Mouse (Mus musculus): ENCODE measurements around the gene Dnm3.

Dnm3 gene

GRCm38 (mm10) chr1:162179401-162179800 lies 298.4 kb downstream of the Dnm3 start:
- no peak for DNase-seq (ENCODE audit: extremely low read depth, low read depth, low spot score)

- peak; percentile 42 for DNase-seq (ENCODE audit: extremely low read depth, low read depth, low spot score)
Observed at GRCm38 (mm10) chr1:162172806-162173205, 305.0 kb downstream of the Dnm3 start.

- no peak for DNase-seq (ENCODE audit: extremely low read depth, low read depth, low spot score)
Observed at GRCm38 (mm10) chr1:162163687-162164484, 313.9 kb downstream of the Dnm3 start.

GRCm38 (mm10) chr1:162162677-162163076 lies 315.2 kb downstream of the Dnm3 start:
- no peak for DNase-seq (ENCODE audit: extremely low read depth, low read depth, low spot score)

GRCm38 (mm10) chr1:162162249-162162648 lies 315.6 kb downstream of the Dnm3 start:
- DNase-seq (ENCODE audit: extremely low read depth, low read depth, low spot score) = no peak

- DNase-seq (ENCODE audit: extremely low read depth, low read depth, low spot score) = no peak
Observed at GRCm38 (mm10) chr1:162160718-162161117, 317.1 kb downstream of the Dnm3 start.

- no peak for DNase-seq (ENCODE audit: extremely low read depth, low read depth, low spot score)
Observed at GRCm38 (mm10) chr1:162158486-162158885, 319.3 kb downstream of the Dnm3 start.

GRCm38 (mm10) chr1:162157659-162158058 lies 320.2 kb downstream of the Dnm3 start:
- no peak for DNase-seq (ENCODE audit: extremely low read depth, low read depth, low spot score)

- DNase-seq (ENCODE audit: extremely low read depth, low read depth, low spot score) = no peak
Observed at GRCm38 (mm10) chr1:162156873-162157272, 321.0 kb downstream of the Dnm3 start.

- no peak for DNase-seq (ENCODE audit: extremely low read depth, low read depth, low spot score)
Observed at GRCm38 (mm10) chr1:162155546-162155945, 322.3 kb downstream of the Dnm3 start.

GRCm38 (mm10) chr1:162153118-162153517 lies 324.7 kb downstream of the Dnm3 start:
- no peak for DNase-seq (ENCODE audit: extremely low read depth, low read depth, low spot score)

GRCm38 (mm10) chr1:162149730-162150129 lies 328.1 kb downstream of the Dnm3 start:
- no peak for DNase-seq (ENCODE audit: extremely low read depth, low read depth, low spot score)

GRCm38 (mm10) chr1:162147554-162147953 lies 330.3 kb downstream of the Dnm3 start:
- no peak for DNase-seq (ENCODE audit: extremely low read depth, low read depth, low spot score)

- DNase-seq (ENCODE audit: extremely low read depth, low read depth, low spot score) = no peak
Observed at GRCm38 (mm10) chr1:162145748-162146147, 332.1 kb downstream of the Dnm3 start.

- no peak for DNase-seq (ENCODE audit: extremely low read depth, low read depth, low spot score)
Observed at GRCm38 (mm10) chr1:162144992-162145391, 332.8 kb downstream of the Dnm3 start.

- DNase-seq (ENCODE audit: extremely low read depth, low read depth, low spot score) = no peak
Observed at GRCm38 (mm10) chr1:162143974-162144912, 333.6 kb downstream of the Dnm3 start.

GRCm38 (mm10) chr1:162142285-162142684 lies 335.5 kb downstream of the Dnm3 start:
- no peak for DNase-seq (ENCODE audit: extremely low read depth, low read depth, low spot score)

GRCm38 (mm10) chr1:162136328-162136727 lies 341.5 kb downstream of the Dnm3 start:
- DNase-seq (ENCODE audit: extremely low read depth, low read depth, low spot score) = no peak

GRCm38 (mm10) chr1:162135451-162136213 lies 342.2 kb downstream of the Dnm3 start:
- no peak for DNase-seq (ENCODE audit: extremely low read depth, low read depth, low spot score)

- no peak for DNase-seq (ENCODE audit: extremely low read depth, low read depth, low spot score)
Observed at GRCm38 (mm10) chr1:162134651-162135066, 343.2 kb downstream of the Dnm3 start.

Measured in fat pad, adult 2 months (tissue).